ENCODE assay signal across 22 mouse cellular contexts in the genomic region with DNA sequence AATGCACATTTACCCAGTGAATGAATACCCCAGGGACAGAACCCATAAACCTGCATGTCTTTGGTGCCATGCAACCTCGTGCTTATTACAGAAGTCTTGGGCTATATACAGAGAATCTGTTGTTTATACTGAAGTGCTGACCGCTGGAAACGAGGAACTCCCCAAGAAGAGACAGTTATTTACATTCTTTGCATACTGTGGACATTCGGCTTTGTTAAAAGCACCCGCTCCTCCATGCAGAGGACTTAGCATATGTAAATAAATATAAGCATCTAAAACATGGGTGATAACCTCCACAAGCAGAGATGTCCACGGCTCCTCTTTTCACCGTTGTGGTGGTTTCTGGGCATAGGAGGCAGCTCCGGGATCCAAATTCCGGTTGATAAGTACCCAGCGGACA.
DNase-seq lines count a peak whose midpoint lies in the region; ATAC-seq lines count a peak whose summit lies in the region.
"Had no signal": no experiment of that assay in that cellular context is flagged by ENCODE, and none has a peak within 500 bp of the region (broad histone marks: within the 10 kb centered on the region; RNA-seq: fewer than 3 reads in every experiment).

No protein-coding gene starts in this region.

- no peak for ATAC-seq in intestine, embryonic 16.5 days
- no peak for ATAC-seq in intestine, embryonic 15.5 days
- ATAC-seq in lung, embryonic 15.5 days (ENCODE audit: borderline replicate concordance, extremely low read depth, low FRiP score, low TSS enrichment): peak; percentile 58; the same call in 1 of the 2 replicates
- ATAC-seq: forebrain, embryonic 14.5 days had no signal

- H3K4me1 ChIP-seq in intestine, embryonic 16.5 days (ENCODE audit: control insufficient read depth, insufficient read depth, low read length): 0 out of 2 replicates have a peak, but pooled peaks cover 6% of the 10 kb centered on the region
- H3K4me1 ChIP-seq in intestine, embryonic 15.5 days (replicated peaks): peaks cover 3% of the 10 kb centered on the region; the same call in 1 of the 2 replicates
- peaks cover 28% of the 10 kb centered on the region for H3K4me1 ChIP-seq in lung, embryonic 15.5 days
- H3K4me1 ChIP-seq: embryonic facial prominence, embryonic 13.5 days; embryonic facial prominence, embryonic 15.5 days had no signal

- WGBS in intestine, embryonic 16.5 days: 47% methylated on average over 10 of the region's 10 CpGs
- WGBS in intestine, embryonic 15.5 days: 38% methylated on average over 10 of the region's 10 CpGs
- WGBS in lung, embryonic 15.5 days: 26% methylated on average over 10 of the region's 10 CpGs

- no peaks in the 10 kb centered on the region for H3K27me3 ChIP-seq in intestine, embryonic 16.5 days (replicated peaks; ENCODE audit: control insufficient read depth, insufficient read depth, low read length)
- no peaks in the 10 kb centered on the region for H3K27me3 ChIP-seq in intestine, embryonic 15.5 days (replicated peaks)
- H3K27me3 ChIP-seq in lung, embryonic 15.5 days: no peaks in the 10 kb centered on the region
- H3K27me3 ChIP-seq: embryonic facial prominence, embryonic 13.5 days; embryonic facial prominence, embryonic 15.5 days; forebrain, embryonic 12.5 days had no signal

- H3K9ac ChIP-seq in intestine, embryonic 16.5 days (ENCODE audit: low read depth, low read length): no peak overlapping the region
- H3K9ac ChIP-seq in intestine, embryonic 15.5 days: no peak overlapping the region
- H3K9ac ChIP-seq in lung, embryonic 15.5 days: no peak overlapping the region
- H3K9ac ChIP-seq: embryonic facial prominence, embryonic 13.5 days; embryonic facial prominence, embryonic 15.5 days; forebrain, embryonic 12.5 days had no signal

- no peak overlapping the region for H3K4me2 ChIP-seq in intestine, embryonic 16.5 days (ENCODE audit: low read depth, low read length)
- H3K4me2 ChIP-seq in intestine, embryonic 15.5 days (replicated peaks): no peak overlapping the region
- no peak overlapping the region for H3K4me2 ChIP-seq in lung, embryonic 15.5 days
- H3K4me2 ChIP-seq: embryonic facial prominence, embryonic 13.5 days; embryonic facial prominence, embryonic 15.5 days; forebrain, embryonic 12.5 days had no signal

- no peaks in the 10 kb centered on the region for H3K36me3 ChIP-seq in intestine, embryonic 16.5 days (ENCODE audit: control insufficient read depth, insufficient read depth, low read length)
- H3K36me3 ChIP-seq in intestine, embryonic 15.5 days: no peaks in the 10 kb centered on the region
- no peaks in the 10 kb centered on the region; the same call in 1 of the 2 replicates for H3K36me3 ChIP-seq in lung, embryonic 15.5 days
- H3K36me3 ChIP-seq: forebrain, embryonic 10.5 days; forebrain, embryonic 12.5 days had no signal

- DNase-seq in lung, postnatal 10 days: no peak
- DNase-seq in yolk sac, embryonic 10.5 days (ENCODE audit: low spot score): peak; percentile 33
- no peak for DNase-seq in right cerebral cortex, postnatal 4 days
- DNase-seq: adrenal gland, adult 2 months; adrenal gland, postnatal 10 days; adrenal gland, postnatal 25 days; cerebellum, adult 11 months; cerebellum, adult 18-20 months; cerebellum, adult 8-10 months; cerebellum, adult 9-11 months; cerebellum, postnatal 14 days; cerebellum, postnatal 36 days; embryo, embryonic 11 days had no signal

- H3K27ac ChIP-seq in intestine, embryonic 16.5 days (ENCODE audit: low read length): peak overlapping the region; percentile 3; the same call in 1 of the 2 replicates
- no peak overlapping the region for H3K27ac ChIP-seq in intestine, embryonic 15.5 days
- peak overlapping the region; percentile 35 for H3K27ac ChIP-seq in lung, embryonic 15.5 days
- H3K27ac ChIP-seq: embryonic facial prominence, embryonic 13.5 days; embryonic facial prominence, embryonic 15.5 days; forebrain, embryonic 10.5 days; forebrain, embryonic 12.5 days had no signal

- H3K4me3 ChIP-seq in intestine, embryonic 16.5 days (ENCODE audit: low read length): no peak overlapping the region
- no peak overlapping the region for H3K4me3 ChIP-seq in intestine, embryonic 15.5 days (replicated peaks)
- no peak overlapping the region for H3K4me3 ChIP-seq in lung, embryonic 15.5 days
- H3K4me3 ChIP-seq: embryonic facial prominence, embryonic 13.5 days; embryonic facial prominence, embryonic 15.5 days; erythroblast, embryonic 14.5 days; forebrain, embryonic 10.5 days; forebrain, embryonic 12.5 days had no signal

- H3K9me3 ChIP-seq in intestine, embryonic 16.5 days (ENCODE audit: control insufficient read depth, low read length): no peaks in the 10 kb centered on the region
- H3K9me3 ChIP-seq in intestine, embryonic 15.5 days: no peaks in the 10 kb centered on the region
- H3K9me3 ChIP-seq in lung, embryonic 15.5 days: no peaks in the 10 kb centered on the region
- H3K9me3 ChIP-seq: embryonic facial prominence, embryonic 13.5 days; embryonic facial prominence, embryonic 15.5 days; forebrain, embryonic 10.5 days; forebrain, embryonic 12.5 days had no signal
